Mouse (Mus musculus) lung, adult 2 months (tissue): ENCODE results near the gene Fez2.

Experiments
- CTCF ChIP-seq: fragments of 200-500 bp; IDR thresholded peaks from 2 replicates; pipeline ENCODE4 v1.5.1; 2011; ENCODE audit warnings: mild to moderate bottlenecking, low read length, control low read depth; ENCODE audit not compliant: insufficient read depth
- POLR2A ChIP-seq: fragments of 200-500 bp; IDR thresholded peaks from 2 replicates; pipeline ENCODE4 v1.6.1; 2011; ENCODE audit warnings: low read depth, mild to moderate bottlenecking, control low read depth, low read length, borderline replicate concordance; ENCODE audit errors: extremely low read depth

DNA sequence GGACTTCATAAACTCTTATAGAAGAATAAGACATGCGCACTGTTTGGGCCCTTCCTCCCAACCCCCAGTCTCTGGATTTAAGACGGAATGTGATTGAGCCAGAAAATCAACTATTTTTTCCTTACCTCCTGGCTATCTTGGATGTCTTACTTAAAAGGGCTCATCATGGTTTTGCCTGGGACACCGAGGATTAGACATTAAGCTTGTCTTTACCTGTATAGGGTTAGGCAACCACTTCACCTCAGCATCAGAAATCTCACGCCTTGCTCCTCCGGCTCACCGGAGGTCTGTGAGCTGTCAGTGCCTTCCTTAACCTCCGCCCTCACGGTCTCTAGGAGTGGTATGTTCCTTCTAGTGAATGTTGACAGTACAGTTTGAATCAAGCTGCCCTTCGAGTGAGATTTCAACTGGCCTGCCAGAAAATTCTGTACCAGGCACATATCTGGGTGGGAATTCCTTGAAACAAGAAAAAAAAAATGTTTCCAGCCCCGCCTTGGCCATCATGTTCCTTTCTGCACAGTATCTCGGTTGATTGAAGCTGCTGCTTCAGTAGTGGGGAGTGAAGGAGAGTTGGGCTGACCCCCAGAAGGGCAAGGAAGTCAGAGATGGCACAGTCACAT lies 96.6 kb downstream of the Fez2 start:
- TF ChIP-seq CTCF (no peak), POLR2A (no peak)
